Mouse (Mus musculus): Measurements from ENCODE around the gene Nol3.
A peak's percentile ranks its signal among the peaks of the same experiment; 100 is the strongest.

The Nol3 gene

DNA sequence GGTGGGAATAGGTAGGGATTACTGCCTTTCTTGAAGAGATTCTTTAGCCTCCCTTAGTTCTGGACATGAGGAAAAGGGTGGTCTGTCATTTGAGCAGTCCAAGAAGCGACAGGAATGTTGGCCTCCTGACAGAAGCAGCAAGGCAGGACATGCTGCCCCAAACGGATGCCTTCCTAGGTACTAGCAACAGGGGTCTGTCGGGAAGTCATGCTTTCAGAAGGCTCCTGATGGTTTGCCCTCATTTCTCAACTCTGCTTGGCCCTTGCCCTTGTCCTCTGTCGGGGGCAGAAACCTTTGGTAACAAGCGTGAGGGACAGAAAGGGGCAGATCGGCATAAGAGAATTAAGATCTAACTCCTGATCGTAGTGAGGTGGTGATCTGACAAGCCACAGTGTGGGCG lies 34.2 kb downstream of the Nol3 start:
- DNase-seq = peak; percentile 69

GRCm38 (mm10) chr8:105311718-105312117 lies 35.8 kb downstream of the Nol3 start:
- no peak for DNase-seq

DNA sequence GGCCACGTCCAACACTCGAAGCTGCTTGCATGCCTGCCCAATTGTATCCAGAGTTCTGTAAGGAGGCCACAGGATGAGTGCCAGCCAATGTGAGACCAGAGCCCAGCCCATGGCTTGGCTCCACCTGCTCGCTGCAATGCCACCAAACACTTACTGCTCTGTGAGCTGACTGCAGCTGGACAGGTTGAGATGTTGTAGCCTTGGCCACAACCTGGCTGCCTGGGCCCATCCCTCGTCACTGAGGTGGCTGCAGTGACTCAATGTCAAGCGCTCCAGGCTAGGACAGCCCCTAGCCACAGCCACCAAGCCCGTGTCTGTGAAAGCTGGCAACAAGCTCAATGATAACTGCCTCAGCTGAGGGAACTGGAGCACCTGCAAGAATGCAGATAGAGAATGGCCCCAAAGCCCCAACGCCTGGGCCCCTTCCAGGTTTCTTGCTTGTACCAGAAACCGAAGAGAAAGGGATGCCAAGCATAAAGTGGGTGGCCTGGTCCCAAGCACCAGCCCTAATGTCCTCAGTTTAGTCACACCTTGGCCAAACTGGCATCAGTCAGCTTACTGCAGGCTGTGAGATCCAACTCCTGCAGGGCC lies 37.0 kb downstream of the Nol3 start:
- DNase-seq = peak; percentile 70

DNA sequence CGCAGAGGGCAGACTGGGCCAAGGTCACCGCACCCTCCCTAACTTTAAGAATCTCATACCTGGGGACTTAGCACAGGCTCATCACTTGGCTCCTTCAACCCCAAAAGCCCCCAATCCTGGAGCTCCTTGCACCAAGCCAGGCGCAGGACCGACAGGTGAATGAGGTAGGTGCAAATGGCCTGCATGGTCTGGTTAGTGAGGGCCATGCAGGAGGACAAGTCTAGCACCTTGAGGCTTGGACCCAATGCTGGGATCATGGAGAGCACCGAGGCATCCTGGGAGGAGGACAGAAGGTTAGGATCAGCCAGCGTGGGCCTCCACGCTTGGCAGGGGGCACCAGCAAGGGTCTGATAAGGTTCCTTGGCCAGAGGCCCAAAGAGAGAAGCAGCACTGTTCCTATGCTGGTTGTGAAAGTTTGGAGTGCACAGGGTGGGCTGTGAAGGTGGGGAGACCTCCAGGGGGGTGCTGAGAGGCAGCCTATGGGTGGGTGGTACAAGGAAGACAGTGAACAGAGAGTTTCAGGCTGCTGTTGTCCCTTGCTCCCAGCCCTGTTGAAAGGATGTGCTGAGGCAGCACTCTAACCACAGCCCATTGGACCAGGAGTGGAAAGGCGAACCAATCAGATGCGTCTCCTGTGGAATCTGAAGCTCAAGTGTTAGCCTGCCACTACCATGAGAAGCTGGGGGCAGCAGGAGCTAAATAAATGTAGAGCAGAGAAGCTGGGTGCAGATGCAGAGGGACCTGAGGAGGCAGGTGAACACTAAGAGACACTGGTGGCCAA lies 37.9 kb downstream of the Nol3 start:
- DNase-seq = no peak

- peak; percentile 78 for DNase-seq
These were observed 39.3 kb downstream of the Nol3 start for GRCm38 (mm10) chr8:105315073-105315769.

DNA sequence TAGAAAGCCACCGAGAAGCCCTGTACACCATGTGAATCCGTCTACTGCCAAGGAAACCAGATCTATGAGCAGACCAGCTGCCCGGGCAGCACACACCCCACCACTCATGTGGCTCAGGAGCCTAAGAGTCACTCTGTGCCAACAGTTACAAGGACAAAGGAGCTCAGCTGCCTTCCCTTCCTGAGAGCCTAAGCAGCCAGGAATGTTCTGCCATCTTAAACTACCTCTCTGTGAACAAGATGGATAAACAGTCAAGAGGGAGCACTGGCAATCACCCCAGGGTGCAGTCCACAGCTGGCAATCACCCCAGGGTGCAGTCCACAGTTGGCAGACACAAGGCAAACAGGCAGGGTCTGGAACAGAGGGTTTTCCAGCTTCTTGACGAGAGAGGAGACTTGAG lies 42.0 kb downstream of the Nol3 start:
- no peak for DNase-seq

DNA sequence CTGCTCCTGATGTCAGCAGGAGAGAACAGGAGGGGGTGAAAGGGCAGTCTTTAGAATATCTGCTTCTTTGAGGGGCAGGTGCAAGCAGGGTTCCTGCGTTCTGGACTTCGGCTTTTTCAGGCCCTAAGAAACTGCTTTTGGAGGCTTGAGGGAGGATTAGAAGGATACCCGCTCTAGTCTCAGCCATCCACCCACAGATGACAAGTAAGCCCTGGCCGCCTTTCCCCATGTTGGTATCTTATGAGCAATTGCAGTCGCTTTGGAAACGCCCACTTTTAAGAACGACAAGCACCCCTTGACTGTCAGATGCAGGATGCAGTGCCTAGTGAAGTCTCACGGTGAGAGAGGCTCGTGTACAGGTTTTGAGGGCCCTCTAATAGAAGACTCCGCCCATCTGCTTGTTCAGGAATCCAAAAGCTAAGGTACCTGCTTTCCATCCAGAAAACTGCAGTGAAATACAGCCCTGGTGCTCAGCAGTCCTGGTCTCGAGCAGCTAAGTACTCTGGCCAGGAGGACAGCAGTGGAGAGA lies 42.8 kb downstream of the Nol3 start:
- DNase-seq = no peak

- no peak for DNase-seq
These were observed 47.2 kb downstream of the Nol3 start for GRCm38 (mm10) chr8:105323183-105323582.

DNA sequence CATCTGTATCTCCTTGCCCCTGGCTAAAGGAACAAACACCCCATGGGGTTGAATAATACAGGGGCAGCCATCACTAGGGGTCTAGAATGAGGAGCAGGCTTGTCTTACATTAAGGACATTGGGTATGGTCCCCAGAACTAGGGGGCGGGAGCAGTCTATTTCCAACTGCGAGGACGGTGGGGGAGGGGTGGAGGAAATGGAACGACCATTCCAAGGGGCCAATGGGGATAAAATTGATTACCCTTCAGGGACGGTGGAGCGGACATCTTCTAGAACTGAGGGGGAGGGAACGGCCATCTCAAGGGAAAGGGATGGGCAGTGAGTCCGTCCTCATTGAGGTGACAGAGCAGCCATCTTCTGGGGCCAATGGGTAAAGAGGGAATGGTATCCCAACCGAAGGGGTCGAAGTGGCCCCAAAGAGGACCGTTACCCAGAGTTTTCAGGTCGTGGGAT lies 49.7 kb downstream of the Nol3 start:
- peak; percentile 51 for DNase-seq

DNA sequence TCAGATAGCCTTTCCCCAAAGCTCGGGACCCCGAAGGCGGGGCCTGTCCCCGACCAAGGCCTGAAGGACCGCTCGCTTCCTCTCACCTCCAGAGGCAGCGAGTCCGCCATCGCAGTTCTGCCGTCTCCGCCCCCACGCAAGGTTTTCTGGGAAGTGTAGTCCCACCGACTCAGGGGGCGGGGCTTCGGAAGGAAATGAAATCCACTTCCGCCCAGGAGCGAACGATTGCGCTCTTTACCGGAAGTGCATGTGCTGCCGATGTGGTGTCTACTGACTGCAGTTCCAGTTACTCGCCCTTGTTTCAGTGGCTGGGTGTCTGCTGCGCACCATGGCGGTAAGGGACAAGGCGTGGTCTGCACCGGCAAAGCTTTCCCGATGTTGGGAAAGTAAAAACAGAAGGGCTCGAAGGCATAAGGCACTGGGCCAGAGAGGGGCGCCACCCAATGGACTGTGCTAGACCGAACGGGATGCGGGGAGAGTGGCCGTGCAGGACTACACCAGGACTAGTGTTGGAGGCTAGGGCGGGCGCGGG lies 50.3 kb downstream of the Nol3 start, which contains the start of the genes Lrrc29 and Tmem208:
Gene Lrrc29 (minus strand): TSS at position 138 of the 532 bp plus-strand sequence.
Gene Tmem208 (plus strand): TSS at position 214 of the 532 bp plus-strand sequence.
- peak; percentile 97 for DNase-seq

DNA sequence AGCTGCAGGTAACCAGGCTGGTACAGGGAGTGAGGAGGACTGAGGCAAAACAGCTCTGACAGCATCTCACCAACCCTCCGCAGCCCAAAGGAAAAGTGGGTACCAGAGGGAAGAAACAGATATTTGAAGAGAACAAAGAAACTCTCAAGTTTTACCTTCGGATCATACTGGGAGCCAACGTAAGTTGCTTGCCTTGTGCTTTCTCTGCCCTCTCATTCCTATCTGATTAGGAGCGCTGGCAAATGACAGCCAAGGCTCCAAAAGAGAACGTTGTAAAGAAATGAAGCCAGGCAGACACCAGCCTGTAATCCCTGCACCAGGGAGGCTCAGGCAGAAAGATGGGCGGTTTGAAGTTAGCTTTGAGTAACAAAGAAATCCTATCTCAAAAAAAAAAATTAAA lies 51.0 kb downstream of the Nol3 start:
- no peak for DNase-seq

DNA sequence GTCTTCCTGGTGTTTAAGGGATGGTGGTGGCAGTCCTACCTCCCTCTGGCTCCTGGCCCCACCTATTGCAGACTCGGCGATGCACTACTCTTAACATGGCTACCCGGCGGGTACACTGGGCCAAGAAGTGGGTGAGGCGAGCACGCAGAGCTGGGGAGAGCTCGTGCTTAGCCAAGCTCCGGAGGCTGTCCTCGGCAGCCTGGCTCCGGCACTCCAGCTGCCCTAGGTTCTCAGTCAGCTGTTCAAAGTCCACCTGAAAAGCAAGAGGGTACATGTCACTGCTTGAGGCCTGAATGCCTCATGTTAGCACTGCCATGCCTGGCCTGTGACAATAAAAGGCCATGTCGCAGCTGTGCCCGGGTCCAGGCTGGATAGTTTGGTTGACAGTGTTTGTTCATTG lies 54.4 kb downstream of the Nol3 start:
- no peak for DNase-seq

DNA sequence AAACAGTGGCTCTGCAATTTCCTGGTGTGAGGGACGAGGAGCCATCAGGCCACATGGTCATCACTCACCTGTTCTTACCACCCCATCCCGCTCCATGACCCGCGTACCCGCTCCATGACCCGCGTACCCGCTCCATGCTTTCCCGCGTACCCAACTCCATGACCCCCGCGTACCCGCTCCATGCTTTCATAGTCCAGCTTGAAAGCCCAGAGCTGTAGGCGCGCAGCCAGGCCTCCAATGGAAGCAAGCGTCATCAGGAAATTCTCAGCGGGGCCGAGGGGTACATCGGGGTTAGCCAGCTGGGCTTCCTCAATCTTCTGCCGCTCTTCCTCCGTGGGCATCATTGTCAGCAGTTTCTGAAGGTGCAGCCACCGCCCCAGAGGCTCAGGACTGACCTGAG lies 55.5 kb downstream of the Nol3 start:
- DNase-seq = no peak
